Mouse (Mus musculus) brain, embryonic 14.5 days (tissue): ENCODE data around the gene Gigyf1. TPM values are rescaled to one million over a fixed set of nuclear protein-coding genes. Genes with fewer than 3 reads are reported as not detected.

Experiments used
- DNase-seq: peaks from one replicate; pipeline ENCODE4 v3.0.0-alpha.2; 2011; ENCODE audit warnings: low read depth
- CTCF ChIP-seq: fragments of 200-500 bp; IDR thresholded peaks from 2 replicates; pipeline ENCODE4 v1.5.1; 2012; ENCODE audit warnings: inconsistent platforms, mild to moderate bottlenecking, moderate library complexity, borderline replicate concordance; ENCODE audit not compliant: insufficient read depth, insufficient read length; ENCODE audit errors: extremely low read depth
- POLR2A ChIP-seq: fragments of 200-500 bp; IDR thresholded peaks from 2 replicates; pipeline ENCODE4 v1.6.1; 2012; ENCODE audit warnings: mild to moderate bottlenecking, inconsistent platforms, borderline replicate concordance; ENCODE audit not compliant: poor library complexity, insufficient read depth, insufficient read length, severe bottlenecking; ENCODE audit errors: extremely low read depth
- polyA plus RNA-seq: library from polyadenylated mRNA; depleted of rRNA; stranded (reverse); fragments of >200 nt; gene quantifications from 2 replicates; pipeline ENCODE4 v1.2.3, GENCODE M21; 2012

Gene Gigyf1
- polyA plus RNA-seq, 1 experiment, result 56.9 TPM

- peak; percentile 95 for DNase-seq
- TF ChIP-seq CTCF (peak; percentile 91), POLR2A (no peak)
These were observed 15.7 kb upstream of the Gigyf1 start for GRCm38 (mm10) chr5:137502667-137503110.

DNA sequence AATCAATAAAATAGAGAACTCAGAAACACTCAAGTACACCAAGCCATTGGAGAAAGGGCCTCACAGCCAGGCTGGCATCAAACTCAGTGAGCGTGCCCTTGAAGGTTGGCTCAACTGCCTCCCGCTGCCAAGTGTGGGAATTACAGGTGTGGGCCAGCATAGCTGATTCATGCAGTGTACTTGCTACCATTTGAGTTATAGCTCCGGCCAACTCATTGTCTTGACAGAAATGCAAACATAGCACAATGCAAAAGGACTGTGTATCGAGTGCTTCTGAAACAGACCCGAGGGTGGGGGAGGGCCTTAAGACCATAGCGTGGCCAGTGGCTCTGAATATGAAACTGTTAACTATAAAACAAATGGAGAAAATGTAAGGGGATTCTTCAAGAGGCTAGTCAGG lies 14.3 kb upstream of the Gigyf1 start:
- no peak for DNase-seq
- TF ChIP-seq CTCF, result no peak
- TF ChIP-seq POLR2A, result no peak

- DNase-seq, result peak; percentile 85
- TF ChIP-seq POLR2A (peak; percentile 44), CTCF (no peak)
These were observed 8.3 kb upstream of the Gigyf1 start for GRCm38 (mm10) chr5:137510014-137510501.

DNA sequence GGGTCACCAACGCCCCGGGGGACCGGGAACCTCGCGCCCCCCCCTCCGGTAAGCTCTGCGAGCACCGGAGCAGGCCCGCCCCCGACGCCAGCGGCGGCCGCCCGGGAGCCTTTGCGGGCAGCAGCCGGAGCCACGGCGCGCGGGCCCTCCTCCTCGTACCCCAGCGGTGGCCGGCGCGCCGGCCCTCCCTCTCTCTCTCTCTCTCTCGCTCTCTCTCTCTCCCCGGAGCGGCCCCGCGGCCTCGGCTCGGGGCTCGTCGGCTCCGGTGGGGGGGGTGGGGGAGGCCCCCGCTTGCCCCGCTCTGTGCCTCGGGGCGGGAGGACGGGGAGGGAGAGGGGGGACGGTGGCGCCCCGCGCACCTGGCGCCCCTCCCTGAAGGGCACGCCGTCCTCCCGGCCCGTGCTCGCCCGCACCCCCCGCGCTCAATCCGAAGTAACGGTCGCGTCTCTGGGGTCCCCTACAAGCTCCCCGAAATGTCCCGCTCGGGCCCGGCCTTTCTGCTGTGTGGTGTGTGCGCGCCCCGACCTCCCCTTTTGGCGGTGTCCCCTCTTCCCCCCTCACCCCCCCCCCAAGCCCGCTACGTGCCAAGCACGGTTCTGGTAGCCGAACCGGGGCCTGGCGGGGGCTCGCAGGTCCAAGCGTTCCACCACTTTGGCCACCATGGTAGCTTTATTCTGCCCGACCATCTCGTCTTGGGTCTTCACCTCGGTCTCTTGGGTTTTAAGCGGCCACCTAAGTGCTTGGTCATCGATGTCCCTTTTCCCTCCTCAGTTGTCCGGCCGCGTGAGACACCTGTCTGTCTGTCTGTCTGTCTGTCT lies 7.6 kb upstream of the Gigyf1 start:
- no peak for TF ChIP-seq CTCF
- DNase-seq, result no peak

DNA sequence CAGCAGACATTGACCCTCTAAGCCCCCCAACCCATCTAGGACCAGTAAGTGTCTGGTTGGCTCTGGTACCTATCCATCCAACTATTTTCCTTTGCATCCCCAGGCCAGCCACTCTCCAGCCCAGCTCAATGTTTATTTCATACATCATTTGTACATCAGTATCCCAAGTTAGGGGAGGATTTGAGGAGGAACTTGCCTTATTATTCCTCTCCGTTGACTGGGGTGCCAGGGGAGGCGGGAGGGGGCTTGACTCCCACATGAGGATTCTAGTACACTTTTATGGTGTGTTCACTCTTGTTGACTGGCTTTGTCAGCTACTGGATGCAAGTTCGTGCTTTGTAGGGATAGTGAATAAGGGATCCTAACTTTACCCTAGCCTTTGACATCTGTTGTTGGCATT lies 6.6 kb upstream of the Gigyf1 start:
- DNase-seq, result no peak
- TF ChIP-seq POLR2A (no peak), CTCF (no peak)

DNA sequence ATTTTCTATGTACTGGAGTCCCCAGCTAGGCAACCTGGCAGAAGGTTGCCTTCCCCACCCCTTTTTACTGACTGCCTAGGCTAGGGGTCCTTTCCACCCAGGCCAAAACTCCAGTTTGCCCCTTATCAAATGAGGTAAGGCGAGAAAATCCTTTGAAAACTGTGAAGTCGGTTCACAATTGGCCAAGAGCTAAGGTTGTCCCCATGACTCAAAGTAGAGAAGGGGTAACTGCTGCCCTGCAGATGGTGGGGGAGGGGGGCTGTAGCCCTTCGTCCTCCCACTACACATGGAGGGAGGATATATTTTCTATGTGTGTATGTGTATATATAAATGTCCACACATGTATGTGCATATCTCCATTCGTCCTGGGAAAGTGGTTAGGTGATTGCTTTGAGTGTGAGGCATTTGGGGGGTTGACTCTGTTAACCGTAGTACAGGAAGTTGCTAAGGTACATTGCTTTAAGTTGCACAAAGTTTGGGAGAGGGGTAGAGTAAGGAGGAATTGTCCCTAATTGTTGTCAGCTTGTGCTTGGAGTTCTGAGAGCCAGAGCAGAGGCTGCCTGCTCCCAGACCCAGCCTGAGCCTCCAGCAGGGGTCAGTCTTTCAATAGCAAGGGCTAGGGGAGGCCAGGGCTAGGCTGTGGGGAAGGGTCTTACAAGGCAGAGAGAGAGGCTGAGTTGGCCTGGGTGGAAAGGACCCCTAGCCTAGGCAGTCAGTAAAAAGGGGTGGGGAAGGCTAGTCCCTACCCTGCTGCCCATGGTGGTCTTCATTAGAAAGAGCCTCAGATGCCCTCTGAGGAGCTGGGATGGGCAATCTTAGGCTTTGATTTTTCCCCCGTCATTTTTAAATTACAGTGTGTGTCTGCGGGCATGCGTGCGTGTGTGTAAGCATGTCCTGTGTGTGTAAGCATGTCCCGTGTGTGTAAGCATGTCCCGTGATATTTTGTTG lies 5.2 kb upstream of the Gigyf1 start:
- TF ChIP-seq CTCF (peak; percentile 86), POLR2A (no peak)
- peak; percentile 72 for DNase-seq

DNA sequence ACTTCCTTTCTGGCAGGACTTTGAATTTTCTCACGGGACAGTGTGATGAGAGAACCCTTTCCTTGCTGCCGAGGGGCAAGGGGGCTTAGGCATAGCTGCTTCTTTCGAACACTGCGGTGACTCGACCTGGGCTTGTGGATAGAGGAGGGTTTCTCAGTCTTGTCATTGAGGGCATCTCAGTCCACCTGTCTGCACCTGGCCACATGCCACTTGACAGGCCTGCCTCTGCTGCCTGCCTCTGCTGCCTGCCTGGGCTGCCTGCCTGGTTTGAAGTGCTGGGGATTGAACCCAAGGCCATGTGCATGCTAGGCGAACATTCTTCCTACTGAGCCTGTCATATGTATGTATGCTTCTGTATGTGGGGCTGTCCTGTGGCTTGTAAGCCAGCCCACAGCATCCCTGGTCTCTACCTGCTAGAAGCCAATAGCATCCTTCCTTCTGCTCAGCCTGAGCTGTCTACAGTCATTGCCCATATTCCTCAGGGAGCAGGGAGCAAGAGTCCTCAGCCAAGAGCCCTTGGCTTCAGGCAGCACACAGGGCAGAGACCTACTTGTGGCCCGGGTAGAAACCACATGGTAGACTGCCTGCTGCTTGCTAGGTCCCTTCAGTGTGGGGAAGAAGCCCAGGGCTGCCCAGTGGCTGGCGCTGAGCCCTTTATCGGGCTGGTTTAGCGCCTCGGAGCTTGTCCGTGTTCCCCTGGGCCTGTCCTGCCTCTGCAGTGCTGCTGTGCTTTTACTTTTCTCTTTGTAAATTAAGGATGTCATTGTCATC lies 4.2 kb upstream of the Gigyf1 start:
- DNase-seq, result no peak
- TF ChIP-seq POLR2A (no peak), CTCF (no peak)

GRCm38 (mm10) chr5:137514811-137515210 lies 3.5 kb upstream of the Gigyf1 start:
- no peak for DNase-seq
- TF ChIP-seq CTCF, result no peak
- no peak for TF ChIP-seq POLR2A

- TF ChIP-seq CTCF (no peak), POLR2A (no peak)
- DNase-seq, result no peak
These were observed 1.6 kb downstream of the Gigyf1 start for GRCm38 (mm10) chr5:137519691-137520550.

DNA sequence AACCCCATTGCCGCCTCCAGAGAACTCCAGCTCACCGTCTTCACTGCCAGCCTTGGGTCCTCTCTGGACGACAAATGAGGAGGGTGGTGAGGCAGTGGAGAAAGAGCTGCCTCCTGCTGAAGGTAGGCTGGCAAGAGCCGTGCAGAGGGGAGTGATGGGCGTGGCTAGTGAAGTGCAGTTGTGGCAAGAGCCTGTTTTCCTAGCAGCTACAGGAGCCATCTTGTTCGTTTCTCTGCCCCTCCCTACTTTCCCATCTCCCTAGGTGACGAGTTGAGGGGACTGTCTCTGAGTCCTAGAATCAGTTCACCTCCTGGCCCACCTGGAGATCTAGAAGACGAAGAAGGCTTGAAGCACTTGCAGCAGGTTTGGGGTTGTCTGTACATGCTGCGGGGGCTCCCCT lies 3.5 kb downstream of the Gigyf1 start:
- DNase-seq, result no peak
- TF ChIP-seq CTCF (no peak), POLR2A (no peak)
